In genomic region chr9:14498896-14499705, GRCm38 (mm10) we compare ENCODE assay signal across 9 mouse cellular contexts. TPM values are rescaled to one million over a fixed set of nuclear protein-coding genes. Genes with fewer than 3 reads are reported as not detected.
A peak's percentile ranks its signal among the peaks of the same experiment; 100 is the strongest.
DNase-seq lines count a peak whose midpoint lies in the region; ATAC-seq and TF ChIP-seq lines count a peak whose summit lies in the region.
"Had no signal": no experiment of that assay in that cellular context is flagged by ENCODE, and none has a peak within 500 bp of the region (broad histone marks: within the 10 kb centered on the region; RNA-seq: fewer than 3 reads in every experiment).

No protein-coding gene starts in this region.

- no peaks in the 10 kb centered on the region for H3K27me3 ChIP-seq in kidney, postnatal 0 days (ENCODE audit: insufficient read depth, low read length)
- H3K27me3 ChIP-seq in embryonic facial prominence, embryonic 11.5 days (ENCODE audit: control insufficient read depth, insufficient read depth, low read length), result no peaks in the 10 kb centered on the region
- no peaks in the 10 kb centered on the region for H3K27me3 ChIP-seq in limb, embryonic 10.5 days (ENCODE audit: low read depth, poor library complexity, severe bottlenecking)
- no peaks in the 10 kb centered on the region for H3K27me3 ChIP-seq in neural tube, embryonic 15.5 days (replicated peaks)

- peaks cover 16% of the 10 kb centered on the region; the same call in 1 of the 2 replicates for H3K36me3 ChIP-seq in kidney, postnatal 0 days (ENCODE audit: insufficient read depth, low read length)
- no peaks in the 10 kb centered on the region; the same call in 1 of the 2 replicates for H3K36me3 ChIP-seq in embryonic facial prominence, embryonic 11.5 days (replicated peaks; ENCODE audit: control insufficient read depth, insufficient read depth, low read depth, low read length)
- peaks cover 21% of the 10 kb centered on the region for H3K36me3 ChIP-seq in limb, embryonic 10.5 days
- peaks cover 17% of the 10 kb centered on the region for H3K36me3 ChIP-seq in neural tube, embryonic 15.5 days

- WGBS in kidney, postnatal 0 days, result 83% methylated on average over 4 of the region's 4 CpGs
- 82% methylated on average over 4 of the region's 4 CpGs for WGBS in embryonic facial prominence, embryonic 11.5 days
- 86% methylated on average over 4 of the region's 4 CpGs for WGBS in limb, embryonic 10.5 days
- 80% methylated on average over 4 of the region's 4 CpGs for WGBS in neural tube, embryonic 15.5 days

- no peak for DNase-seq in kidney, postnatal 0 days (ENCODE audit: low spot score)
- no peak for DNase-seq in kidney, postnatal 10 days
- DNase-seq in embryonic facial prominence, embryonic 11.5 days (ENCODE audit: low spot score), result no peak
- no peak for DNase-seq in limb, embryonic 10.5 days (ENCODE audit: low spot score)
- DNase-seq in gastrocnemius, adult 8-10 months (ENCODE audit: low spot score in 2 of 2), result no peak
- DNase-seq in frontal cortex, postnatal 14 days (ENCODE audit: low spot score in 2 of 2), result no peak
- DNase-seq in spleen, adult 12 weeks (ENCODE audit: low spot score), result no peak

- no peak overlapping the region for H3K27ac ChIP-seq in kidney, postnatal 0 days
- no peak overlapping the region for H3K27ac ChIP-seq in embryonic facial prominence, embryonic 11.5 days (replicated peaks; ENCODE audit: low read depth, low read length)
- no peak overlapping the region for H3K27ac ChIP-seq in limb, embryonic 10.5 days
- H3K27ac ChIP-seq in neural tube, embryonic 15.5 days (replicated peaks), result no peak overlapping the region

- H3K4me2 ChIP-seq in kidney, postnatal 0 days (ENCODE audit: low read length), result peak overlapping the region; percentile 58
- H3K4me2 ChIP-seq in embryonic facial prominence, embryonic 11.5 days (ENCODE audit: low read depth, low read length), result peak overlapping the region; percentile 65; the same call in 1 of the 2 replicates
- H3K4me2 ChIP-seq in neural tube, embryonic 15.5 days, result peak overlapping the region; percentile 76

- no peak for ATAC-seq in kidney, postnatal 0 days (replicated peaks; ENCODE audit: low FRiP score, low read depth)
- ATAC-seq in embryonic facial prominence, embryonic 11.5 days (replicated peaks; ENCODE audit: insufficient number of reproducible peaks, low FRiP score, low TSS enrichment, low read depth), result no peak
- ATAC-seq in neural tube, embryonic 15.5 days (ENCODE audit: low FRiP score), result no peak

- 0 out of 2 replicates have a peak, but pooled peaks cover 3% of the 10 kb centered on the region for H3K4me1 ChIP-seq in kidney, postnatal 0 days (replicated peaks; ENCODE audit: insufficient read depth, low read length)
- no peaks in the 10 kb centered on the region for H3K4me1 ChIP-seq in embryonic facial prominence, embryonic 11.5 days (ENCODE audit: control insufficient read depth, insufficient read depth, low read length)
- peaks cover 9% of the 10 kb centered on the region for H3K4me1 ChIP-seq in limb, embryonic 10.5 days
- H3K4me1 ChIP-seq in neural tube, embryonic 15.5 days, result peaks cover 19% of the 10 kb centered on the region

- H3K9me3 ChIP-seq in kidney, postnatal 0 days (replicated peaks; ENCODE audit: low read length), result no peaks in the 10 kb centered on the region
- H3K9me3 ChIP-seq in embryonic facial prominence, embryonic 11.5 days (replicated peaks; ENCODE audit: control insufficient read depth, low read length), result no peaks in the 10 kb centered on the region
- no peaks in the 10 kb centered on the region for H3K9me3 ChIP-seq in limb, embryonic 10.5 days (replicated peaks)
- no peaks in the 10 kb centered on the region for H3K9me3 ChIP-seq in neural tube, embryonic 15.5 days (replicated peaks)

- TF ChIP-seq CTCF in kidney, postnatal 0 days (IDR thresholded peaks at IDR 0.05; ENCODE audit: low read depth), result no peak

- no peak overlapping the region for H3K9ac ChIP-seq in kidney, postnatal 0 days (ENCODE audit: low read depth, low read length)
- H3K9ac ChIP-seq in embryonic facial prominence, embryonic 11.5 days (replicated peaks; ENCODE audit: low read length), result no peak overlapping the region; the same call in 1 of the 2 replicates
- H3K9ac ChIP-seq in neural tube, embryonic 15.5 days (replicated peaks), result no peak overlapping the region

- H3K4me3 ChIP-seq in kidney, postnatal 0 days (replicated peaks; ENCODE audit: low read depth, low read length), result no peak overlapping the region
- no peak overlapping the region; the same call in 1 of the 2 replicates for H3K4me3 ChIP-seq in embryonic facial prominence, embryonic 11.5 days (ENCODE audit: low read depth, low read length)
- H3K4me3 ChIP-seq in limb, embryonic 10.5 days, result peak overlapping the region; percentile 74
- peak overlapping the region; percentile 72 for H3K4me3 ChIP-seq in neural tube, embryonic 15.5 days (replicated peaks)

RNA-seq across cellular contexts. Expression of gene Kdm4d, which starts 1.2 kb away (rescaled TPM):
- 0.18 and 0.22 TPM in 2 replicates for polyA plus RNA-seq in kidney, postnatal 0 days (2015; fragmentation: Nextera tagmentation; extraction: Ambion mirVana)
- polyA plus RNA-seq in embryonic facial prominence, embryonic 11.5 days (2014; fragmentation: Nextera tagmentation; extraction: Ambion mirVana), result 0.07 TPM in 1 of 2 replicates, not detected in the other
- polyA plus RNA-seq in limb, embryonic 10.5 days (2016; fragmentation: Nextera tagmentation; extraction: Ambion mirVana), result 0.09 and 0.28 TPM in 2 replicates
- 0.82 and 0.95 TPM in 2 replicates for polyA plus RNA-seq in neural tube, embryonic 15.5 days (2015; fragmentation: Nextera tagmentation; extraction: Ambion mirVana)
- not detected for total RNA-seq in gastrocnemius, adult 8-10 months (2022)
- polyA plus RNA-seq: limb, embryonic 11.5 days had no signal

RNA-seq across cellular contexts. Expression of gene Cwc15, which starts 1.3 kb away (rescaled TPM):
- 155 and 171 TPM in 2 replicates for polyA plus RNA-seq in kidney, postnatal 0 days (2015; fragmentation: Nextera tagmentation; extraction: Ambion mirVana)
- polyA plus RNA-seq in embryonic facial prominence, embryonic 11.5 days (2014; fragmentation: Nextera tagmentation; extraction: Ambion mirVana), result 210 and 233 TPM in 2 replicates
- 179 and 185 TPM in 2 replicates for polyA plus RNA-seq in limb, embryonic 10.5 days (2016; fragmentation: Nextera tagmentation; extraction: Ambion mirVana)
- polyA plus RNA-seq in neural tube, embryonic 15.5 days (2015; fragmentation: Nextera tagmentation; extraction: Ambion mirVana), result 146 and 154 TPM in 2 replicates
- total RNA-seq in gastrocnemius, adult 8-10 months (2022), result 10 to 100 TPM; 92.6 to 98.8 (median 96.1) TPM

Comparison
In these comparisons a context has a peak if more than half of its experiments do, and no peak if none do; other contexts are left out.
1. H3K4me3 ChIP-seq: peak in limb, embryonic 10.5 days (single experiment) and neural tube, embryonic 15.5 days (single experiment); none in kidney, postnatal 0 days (single experiment) and embryonic facial prominence, embryonic 11.5 days (single experiment).
2. Peak in every context shown above with its lines, with median percentiles within 50 percentile points of each other: H3K4me2 ChIP-seq.